Mouse (Mus musculus): ENCODE results near the gene Zfp763. TPM values are rescaled to one million over a fixed set of nuclear protein-coding genes. Genes with fewer than 3 reads are reported as not detected.

The Zfp763 gene
- polyA plus RNA-seq (2017; shearing (Covaris generic)), result 1.5 TPM

DNA sequence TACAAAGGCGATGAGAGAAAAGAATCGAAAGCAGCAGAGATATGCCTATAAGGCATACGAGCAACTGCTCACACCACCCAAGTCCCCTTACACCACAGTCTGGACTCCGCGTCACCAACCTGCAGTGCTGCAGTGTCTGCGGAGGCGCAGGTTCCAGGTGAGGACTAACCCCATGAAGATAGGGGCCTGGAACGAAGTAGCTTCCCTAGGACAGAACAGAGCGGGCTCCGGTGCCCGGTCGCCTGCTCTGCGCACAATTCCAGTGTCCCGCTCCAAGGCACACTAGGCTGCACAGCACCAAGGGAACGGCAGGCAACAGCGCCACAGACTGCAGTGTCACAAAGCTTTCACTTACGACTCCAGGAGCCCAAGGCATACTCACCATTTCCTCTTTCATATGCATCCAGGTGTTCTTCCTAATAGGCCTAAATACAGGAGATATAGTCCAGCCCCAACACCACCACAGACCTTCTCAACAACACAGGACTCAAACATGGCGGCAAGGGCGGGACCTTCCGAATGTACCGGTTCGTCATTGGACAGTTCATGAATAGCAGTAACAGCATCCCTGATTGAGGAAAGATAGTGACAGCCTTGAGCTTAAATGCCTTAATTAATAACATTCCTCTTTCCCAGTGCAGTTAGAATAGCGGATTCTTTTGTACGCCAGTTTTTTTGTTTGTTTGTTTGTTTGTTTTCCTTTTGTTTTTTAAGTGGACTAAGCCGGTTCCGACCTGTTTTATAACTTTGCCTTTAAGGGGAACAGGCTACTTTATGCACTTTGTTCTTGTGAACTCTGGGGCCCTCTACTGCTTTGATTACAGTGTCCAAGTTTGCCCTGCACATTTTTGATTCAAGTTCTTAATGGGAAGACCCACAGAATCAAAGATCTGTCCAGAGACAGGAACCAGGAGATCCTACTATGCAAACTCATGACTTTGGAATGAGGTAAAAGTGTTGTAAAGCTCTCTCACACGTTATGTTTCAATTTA is at the start of gene Zfp763:
Gene Zfp763 (minus strand): TSS at position 503 of the 992 bp plus-strand sequence.

DNA sequence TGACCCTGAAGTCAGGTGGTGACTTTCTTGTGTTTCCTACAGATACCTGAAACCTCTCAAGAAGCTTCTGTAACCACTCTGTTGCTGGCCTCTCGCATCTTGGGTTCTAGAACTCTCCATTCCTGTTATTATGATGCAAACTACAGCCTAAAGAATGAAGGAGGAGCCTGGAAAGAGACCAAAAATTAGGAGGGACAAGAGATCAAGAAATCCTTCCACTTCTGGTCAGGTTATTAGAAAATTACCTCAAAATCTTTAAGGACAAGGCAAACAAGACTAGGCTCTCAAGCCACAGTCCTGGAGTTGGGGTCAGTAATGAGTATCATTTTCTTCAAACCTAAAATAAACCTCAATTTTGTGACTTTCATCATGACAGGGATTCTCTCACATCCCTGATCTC is 34.8 kb upstream of the Zfp763 start, which contains the start of gene 4921501E09Rik:
Gene 4921501E09Rik (minus strand): TSS at position 101 of the 400 bp plus-strand sequence.

DNA sequence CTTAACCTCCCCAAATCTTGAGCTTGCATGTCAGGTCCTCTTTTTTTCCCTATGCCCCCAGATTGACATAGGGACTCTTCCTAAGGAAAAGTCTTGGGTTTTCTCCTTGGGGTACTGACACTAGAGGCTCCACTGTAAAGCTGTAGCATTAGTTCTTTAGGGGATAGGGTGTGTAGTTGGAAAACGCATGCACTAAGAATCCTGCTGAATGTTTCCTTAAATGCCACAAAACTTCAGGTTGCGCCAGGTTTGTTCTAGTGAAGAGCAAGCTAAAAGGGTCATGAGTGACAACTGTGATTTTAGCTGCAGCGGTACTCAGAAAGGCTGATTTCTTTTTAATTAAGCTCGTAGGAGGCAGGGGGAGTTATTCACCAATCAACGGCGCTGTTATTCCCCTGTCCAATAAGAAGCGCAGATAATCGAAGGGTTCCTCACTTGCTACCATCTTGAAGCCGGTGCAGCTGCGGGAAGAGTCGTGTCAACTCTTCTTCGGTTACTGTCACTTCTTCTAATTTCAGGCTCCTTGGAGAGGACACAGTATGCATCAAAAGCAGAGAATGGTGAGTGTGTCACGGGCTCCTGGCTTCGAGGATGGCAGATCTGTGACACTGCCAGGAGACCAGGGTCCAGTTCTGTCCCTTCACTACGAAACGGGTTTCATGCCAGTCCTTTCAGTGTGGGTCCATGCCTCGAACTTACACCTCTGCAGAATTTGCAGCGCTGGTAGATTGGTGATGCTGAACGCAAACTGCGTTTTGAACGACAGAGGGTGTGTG is 40.3 kb downstream of the Zfp763 start, which contains the start of gene Zfp952:
Gene Zfp952 (plus strand): TSS at position 431 of the 776 bp plus-strand sequence.

Other genes starting within 250 kb of the Zfp763 start
- 34.4 TPM for gene Zfp871, start 245.1 kb downstream of the Zfp763 start, polyA plus RNA-seq (2017; shearing (Covaris generic))
- not detected for gene Zfp811, start 223.5 kb downstream of the Zfp763 start, polyA plus RNA-seq (2017; shearing (Covaris generic))
- gene Zfp799, start 203.1 kb downstream of the Zfp763 start, polyA plus RNA-seq (2017; shearing (Covaris generic)), result 5.2 TPM
- gene Zfp870, start 141.8 kb downstream of the Zfp763 start, polyA plus RNA-seq (2017; shearing (Covaris generic)), result 0.20 TPM
- gene Cyp4f14, start 116.1 kb downstream of the Zfp763 start, polyA plus RNA-seq (2017; shearing (Covaris generic)), result not detected
- gene Cyp4f13, start 86.0 kb downstream of the Zfp763 start, polyA plus RNA-seq (2017; shearing (Covaris generic)), result 47.3 TPM
- 12.3 TPM for gene Zfp472, start 67.6 kb downstream of the Zfp763 start, polyA plus RNA-seq (2017; shearing (Covaris generic))
- gene Zfp952, start 40.3 kb downstream of the Zfp763 start, polyA plus RNA-seq (2017; shearing (Covaris generic)), result 9.7 TPM
- gene 4921501E09Rik, start 34.7 kb upstream of the Zfp763 start, polyA plus RNA-seq (2017; shearing (Covaris generic)), result not detected
- 1.8 TPM for gene Zfp563, start 55.9 kb upstream of the Zfp763 start, polyA plus RNA-seq (2017; shearing (Covaris generic))
- gene Morc2b, start 106.3 kb upstream of the Zfp763 start, polyA plus RNA-seq (2017; shearing (Covaris generic)), result not detected
- gene Olfr55, start 135.0 kb upstream of the Zfp763 start, polyA plus RNA-seq (2017; shearing (Covaris generic)), result not detected
- not detected for gene Olfr239, start 157.9 kb upstream of the Zfp763 start, polyA plus RNA-seq (2017; shearing (Covaris generic))
- not detected for gene Olfr1564, start 188.3 kb upstream of the Zfp763 start, polyA plus RNA-seq (2017; shearing (Covaris generic))
- gene Zfp955a, start 221.7 kb upstream of the Zfp763 start, polyA plus RNA-seq (2017; shearing (Covaris generic)), result 7.8 TPM
- gene Olfr63, start 231.3 kb upstream of the Zfp763 start, polyA plus RNA-seq (2017; shearing (Covaris generic)), result 0.05 TPM